Mouse (Mus musculus) olfactory bulb, adult 2 months (tissue): ENCODE results near the gene Gm156.

Source experiments
- CTCF ChIP-seq: fragments of 200-500 bp; IDR thresholded peaks from 2 replicates; pipeline ENCODE4 v1.5.1; 2012; ENCODE audit warnings: low read depth, mild to moderate bottlenecking, low read length, moderate library complexity; ENCODE audit not compliant: insufficient read depth
- POLR2A ChIP-seq: fragments of 200-500 bp; IDR thresholded peaks from 2 replicates; pipeline ENCODE4 v1.6.1; 2012; ENCODE audit warnings: mild to moderate bottlenecking, low read depth, low read length, moderate library complexity; ENCODE audit not compliant: insufficient read depth

GRCm38 (mm10) chr6:129746151-129746550 is 37.9 kb downstream of the Gm156 start:
- TF ChIP-seq POLR2A (no peak), CTCF (no peak)
